Mouse (Mus musculus) right cerebral cortex, adult 18-20 months (tissue): ENCODE data around the gene Ttll7.

Experiments
- DNase-seq: peaks from one replicate; pipeline ENCODE4 v3.0.0; 2022; ENCODE audit warnings: mixed read lengths

Gene Ttll7

GRCm38 (mm10) chr3:147000963-147001362 is 148.8 kb downstream of the Ttll7 start:
- DNase-seq: no peak

GRCm38 (mm10) chr3:147001557-147001956 is 149.4 kb downstream of the Ttll7 start:
- no peak for DNase-seq

GRCm38 (mm10) chr3:147016506-147016905 is 164.3 kb downstream of the Ttll7 start:
- DNase-seq: no peak

GRCm38 (mm10) chr3:147019506-147019905 is 167.3 kb downstream of the Ttll7 start:
- DNase-seq: no peak

GRCm38 (mm10) chr3:147026248-147026647 is 174.1 kb downstream of the Ttll7 start:
- no peak for DNase-seq

GRCm38 (mm10) chr3:147028382-147028781 is 176.2 kb downstream of the Ttll7 start:
- DNase-seq: no peak

DNA sequence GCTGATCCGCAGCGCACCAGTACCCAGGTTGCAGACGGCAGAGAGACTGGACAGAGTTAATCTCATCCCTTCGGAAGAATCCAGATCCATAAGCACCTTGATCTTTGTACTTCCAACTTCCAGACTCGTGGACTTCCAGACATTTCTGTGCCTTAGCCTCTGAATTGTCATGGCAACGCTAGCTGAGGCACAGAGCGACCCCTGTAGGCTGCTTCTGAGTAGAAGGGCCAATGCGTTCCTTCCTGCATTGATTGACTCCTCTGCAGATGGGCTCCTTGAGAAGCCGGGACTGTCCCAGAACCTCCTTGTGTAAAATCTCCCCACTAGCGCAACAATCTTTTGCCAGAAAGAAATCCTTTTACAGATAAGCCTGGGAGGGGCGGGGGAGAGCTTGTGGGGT is 177.6 kb downstream of the Ttll7 start:
- DNase-seq: no peak

DNA sequence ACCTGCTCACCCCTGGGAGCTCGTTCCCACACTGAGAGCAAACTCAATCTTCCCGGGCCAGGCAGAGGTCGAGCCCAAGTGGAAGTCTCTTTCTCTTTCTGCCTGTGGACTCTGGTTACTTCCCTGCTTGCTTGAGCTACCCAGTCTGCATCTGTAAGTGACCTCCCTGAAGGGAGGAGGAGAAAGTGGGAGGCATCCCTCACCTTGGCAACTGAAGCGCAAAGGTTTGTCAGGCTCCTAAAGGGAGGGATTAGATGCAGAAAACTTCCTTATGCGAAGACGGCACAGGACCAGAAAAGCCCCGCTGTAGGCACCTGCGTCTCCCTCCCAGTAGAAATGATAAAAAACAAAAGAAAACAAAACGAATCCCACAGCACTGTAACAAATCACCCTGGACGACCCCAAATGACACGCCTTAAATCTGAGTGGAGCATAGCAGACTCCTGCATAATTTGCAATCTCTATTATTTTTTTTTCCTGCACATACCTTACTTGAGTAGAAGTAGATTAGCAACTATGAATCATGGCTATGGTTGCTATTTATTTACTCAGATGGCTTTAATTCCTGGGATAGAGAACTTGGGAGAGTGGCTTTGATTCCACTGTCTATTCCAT is 178.2 kb downstream of the Ttll7 start:
- DNase-seq: no peak
